Comparison of ENCODE assay signal across 25 mouse cellular contexts in genomic region chr5:99922033-99922432, GRCm38 (mm10). TPM values are rescaled to one million over a fixed set of nuclear protein-coding genes. Genes with fewer than 3 reads are reported as not detected.
"Had no signal": no experiment of that assay in that cellular context is flagged by ENCODE, and none has a peak within 500 bp of the region (broad histone marks: within the 10 kb centered on the region; RNA-seq: fewer than 3 reads in every experiment).

No protein-coding gene starts in this region.

- H3K27ac ChIP-seq: kidney, embryonic 15.5 days; left cerebral cortex, adult 2 months; liver, embryonic 13.5 days; midbrain, embryonic 15.5 days; neural tube, embryonic 13.5 days; stomach, embryonic 15.5 days had no signal

- H3K9me3 ChIP-seq: kidney, embryonic 15.5 days; liver, embryonic 13.5 days; midbrain, embryonic 15.5 days; neural tube, embryonic 13.5 days; stomach, embryonic 15.5 days had no signal

- H3K36me3 ChIP-seq: kidney, embryonic 15.5 days; liver, embryonic 13.5 days; midbrain, embryonic 15.5 days; neural tube, embryonic 13.5 days; stomach, embryonic 15.5 days had no signal

- H3K4me2 ChIP-seq: kidney, embryonic 15.5 days; liver, embryonic 13.5 days; midbrain, embryonic 11.5 days; midbrain, embryonic 15.5 days; neural tube, embryonic 13.5 days; stomach, embryonic 15.5 days had no signal

- H3K9ac ChIP-seq: kidney, embryonic 15.5 days; liver, embryonic 13.5 days; midbrain, embryonic 15.5 days; neural tube, embryonic 13.5 days; stomach, embryonic 15.5 days had no signal

- ATAC-seq: midbrain, embryonic 15.5 days had no signal

- DNase-seq: kidney, postnatal 10 days; kidney, postnatal 36 days; layer of hippocampus, postnatal 36 days; liver, embryonic 13.5 days; lung, adult 2 months; lung, postnatal 14 days; lung, postnatal 4 days; retina, postnatal 1 day; right cerebral cortex, postnatal 25 days; spleen, adult 18-20 months; thymus, adult 18-20 months; thymus, postnatal 14 days; thymus, postnatal 4 days had no signal

- H3K4me1 ChIP-seq: kidney, embryonic 15.5 days; liver, embryonic 13.5 days; midbrain, embryonic 15.5 days; neural tube, embryonic 13.5 days; stomach, embryonic 15.5 days had no signal

- H3K4me3 ChIP-seq: kidney, embryonic 15.5 days; left cerebral cortex, adult 2 months; liver, embryonic 13.5 days; midbrain, embryonic 15.5 days; myocyte; neural tube, embryonic 13.5 days; stomach, embryonic 15.5 days had no signal

- H3K27me3 ChIP-seq: kidney, embryonic 15.5 days; liver, embryonic 13.5 days; midbrain, embryonic 15.5 days; neural tube, embryonic 13.5 days; stomach, embryonic 15.5 days had no signal

RNA-seq across cellular contexts. Expression of gene Vamp9, which starts 16.0 kb away (rescaled TPM):
- total RNA-seq: liver, adult 2 months; megakaryocyte progenitor cell, adult 5-6 weeks; megakaryocyte-erythroid progenitor cell, adult 5-6 weeks; monocyte, adult 5-6 weeks; neutrophil, adult 5-6 weeks had no signal
- polyA plus RNA-seq: kidney, embryonic 15.5 days; liver, adult 2 months; liver, embryonic 13.5 days; lung, adult 2 months; midbrain, embryonic 11.5 days; myocyte had no signal

RNA-seq across cellular contexts. Expression of gene 4930524J08Rik, which starts 56.8 kb away (rescaled TPM):
- total RNA-seq: liver, adult 2 months; monocyte, adult 5-6 weeks; neutrophil, adult 5-6 weeks had no signal
